Mouse (Mus musculus) cortical plate, adult 2 months (tissue): ENCODE measurements around the gene Zfp575.

Experiments
- CTCF ChIP-seq: fragments of 200-500 bp; IDR thresholded peaks from 2 replicates; pipeline ENCODE4 v1.5.1; 2011; ENCODE audit warnings: mild to moderate bottlenecking, control low read depth, low read length; ENCODE audit not compliant: insufficient read depth; ENCODE audit errors: extremely low read depth
- POLR2A ChIP-seq: fragments of 200-500 bp; IDR thresholded peaks from 2 replicates; pipeline ENCODE4 v1.6.1; 2011; ENCODE audit warnings: mild to moderate bottlenecking, low read length, control low read depth; ENCODE audit not compliant: insufficient read depth; ENCODE audit errors: extremely low read depth

DNA sequence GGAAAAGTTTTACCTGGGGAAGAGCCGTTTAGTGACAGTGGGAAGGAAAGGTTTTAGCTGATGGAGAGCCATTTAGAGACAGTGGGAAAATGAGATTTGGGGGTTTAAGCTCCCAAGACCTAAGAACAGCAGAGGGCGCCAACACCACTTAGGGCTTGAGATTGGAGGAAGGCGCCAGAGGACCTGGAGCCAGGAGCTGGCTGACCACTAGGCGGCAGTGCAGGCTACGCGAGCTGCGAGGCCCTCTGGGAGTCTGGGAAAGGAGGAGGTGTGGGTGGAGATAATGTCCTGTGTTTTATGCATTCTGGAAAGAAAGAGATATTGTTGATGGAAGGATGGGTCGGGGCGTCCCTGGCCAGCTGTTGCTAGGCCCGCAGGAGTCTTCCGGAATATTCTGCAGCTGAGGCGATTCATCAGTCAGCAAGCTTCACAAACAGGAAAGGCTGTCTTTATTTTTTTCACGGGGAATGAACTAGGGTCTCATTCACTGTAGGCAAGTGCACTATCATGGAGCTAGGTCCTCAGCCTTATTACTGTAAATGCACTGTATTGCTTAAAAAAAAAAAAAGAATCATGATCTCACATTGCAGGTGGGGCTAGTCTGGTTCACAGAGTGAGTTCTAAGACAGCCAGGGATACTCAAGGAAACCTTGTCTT, 13.6 kb upstream of the Zfp575 start:
- TF ChIP-seq CTCF (peak; percentile 99), POLR2A (no peak)
